Mouse (Mus musculus) lung, adult 2 months (tissue): ENCODE results near the gene Gm13290. TPM values are rescaled to one million over a fixed set of nuclear protein-coding genes. Genes with fewer than 3 reads are reported as not detected.
A peak's percentile ranks its signal among the peaks of the same experiment; 100 is the strongest.
"Not testable (repeated sequence)": the region's sequence is repeated elsewhere in the genome, so short reads cannot be mapped to it uniquely, and the experiment has no call there.

Experiments
- DNase-seq: peaks from one replicate; pipeline ENCODE4 v3.0.0; 2022
- H3K4me1 ChIP-seq: fragments of 200-500 bp; 2 replicates; pipeline ENCODE4 v1.6.1; 2011; ENCODE audit warnings: low read length; ENCODE audit not compliant: control insufficient read depth, insufficient read depth
- H3K4me3 ChIP-seq: fragments of 200-500 bp; replicated peaks from 2 replicates; pipeline ENCODE3; 2011; ENCODE audit warnings: low read depth, mild to moderate bottlenecking, control low read depth, low read length; ENCODE audit errors: extremely low read depth
- CTCF ChIP-seq: fragments of 200-500 bp; IDR thresholded peaks from 2 replicates; pipeline ENCODE4 v1.5.1; 2011; ENCODE audit warnings: mild to moderate bottlenecking, low read length, control low read depth; ENCODE audit not compliant: insufficient read depth
- POLR2A ChIP-seq: fragments of 200-500 bp; IDR thresholded peaks from 2 replicates; pipeline ENCODE4 v1.6.1; 2011; ENCODE audit warnings: low read depth, mild to moderate bottlenecking, control low read depth, low read length, borderline replicate concordance; ENCODE audit errors: extremely low read depth
- WGBS: fragments of 180-500 bp; shearing (Covaris S2); methylation state at CpG from one replicate; pipeline ENCODE4 v1.1.7; 2018; 5-methylcytosine and 5-hydroxymethylcytosine counted together
- polyA plus RNA-seq: library from polyadenylated mRNA; depleted of rRNA; stranded (reverse); fragments of >200 nt; gene quantifications from 2 replicates; pipeline ENCODE4 v1.2.3, GENCODE M21; 2012

Gene Gm13290
- polyA plus RNA-seq, 1 experiment = not detected

- WGBS = 8% methylated on average over 28 of the region's 31 CpGs
- H3K4me3 ChIP-seq = peak overlapping the region; percentile 89
- peak; percentile 47 for DNase-seq
- not testable (repeated sequence) for H3K4me1 ChIP-seq
- TF ChIP-seq POLR2A = peak; percentile 46; the same call in 1 of the 2 replicates
Measured at GRCm38 (mm10) chr4:88756581-88757513, 16.8 kb upstream of the Gm13290 start.

GRCm38 (mm10) chr4:88757628-88758031 is 16.0 kb upstream of the Gm13290 start:
- H3K4me1 ChIP-seq = not testable (repeated sequence)
- H3K4me3 ChIP-seq = peak overlapping the region; percentile 89
- TF ChIP-seq CTCF (peak; percentile 61), POLR2A (peak; percentile 52; the same call in 1 of the 2 replicates)
- WGBS = under 1% methylated on average over 20 of the region's 21 CpGs
- DNase-seq = peak; percentile 89

GRCm38 (mm10) chr4:88758751-88759150 is 14.9 kb upstream of the Gm13290 start:
- 85% methylated on average over 9 of the region's 9 CpGs for WGBS
- H3K4me1 ChIP-seq, DNase-seq, H3K4me3 ChIP-seq: not testable (repeated sequence)

GRCm38 (mm10) chr4:88759610-88760268 is 13.9 kb upstream of the Gm13290 start, which contains the start of gene Gm13283:
Gm13283 (plus strand) TSS chr4:88760119.
- not testable (repeated sequence) for DNase-seq, H3K4me3 ChIP-seq, H3K4me1 ChIP-seq
- WGBS = 12% methylated on average over 11 of the region's 14 CpGs

GRCm38 (mm10) chr4:88760431-88760830 is 13.2 kb upstream of the Gm13290 start:
- not testable (repeated sequence) for H3K4me1 ChIP-seq, H3K4me3 ChIP-seq
- WGBS = under 1% methylated on average over 24 of the region's 28 CpGs
- peak; percentile 68 for DNase-seq
- TF ChIP-seq CTCF = 0 out of 2 replicates have a peak, but pooled peaks have one; percentile 8
- TF ChIP-seq POLR2A = peak; percentile 68; the same call in 1 of the 2 replicates

GRCm38 (mm10) chr4:88761776-88762175 is 11.9 kb upstream of the Gm13290 start:
- 66% methylated on average over 6 of the region's 8 CpGs for WGBS
- peak; percentile 57 for DNase-seq

GRCm38 (mm10) chr4:88762341-88762740 is 11.3 kb upstream of the Gm13290 start:
- WGBS = 50% methylated on average over 9 of the region's 9 CpGs
- not testable (repeated sequence) for H3K4me1 ChIP-seq, H3K4me3 ChIP-seq, DNase-seq

More at GRCm38 (mm10) chr4:88761776-88762175, 11.9 kb upstream of the Gm13290 start:
- not testable (repeated sequence) for H3K4me1 ChIP-seq, H3K4me3 ChIP-seq

GRCm38 (mm10) chr4:88763384-88764018 is 10.1 kb upstream of the Gm13290 start:
- TF ChIP-seq POLR2A (peak; percentile 45; the same call in 1 of the 2 replicates), CTCF (0 out of 2 replicates have a peak, but pooled peaks have one; percentile 11)
- H3K4me1 ChIP-seq, H3K4me3 ChIP-seq, DNase-seq: not testable (repeated sequence)
- WGBS = 3% methylated on average over 38 of the region's 42 CpGs

- not testable (repeated sequence) for H3K4me1 ChIP-seq, H3K4me3 ChIP-seq, DNase-seq
- WGBS = no CpG with 5 or more reads among the region's 29 CpGs
Measured at GRCm38 (mm10) chr4:88776622-88777021, 3.0 kb downstream of the Gm13290 start, which contains the start of gene Gm13289. Gm13289 (plus strand) TSS chr4:88776922.

GRCm38 (mm10) chr4:88779550-88779949 is 5.9 kb downstream of the Gm13290 start, which contains the start of gene Gm13272:
Gm13272 (plus strand) TSS chr4:88779850.
- H3K4me3 ChIP-seq, H3K4me1 ChIP-seq, DNase-seq: not testable (repeated sequence)
- WGBS = no CpG with 5 or more reads among the region's 29 CpGs

- H3K4me1 ChIP-seq, H3K4me3 ChIP-seq, DNase-seq: not testable (repeated sequence)
- WGBS = 49% methylated on average over 16 of the region's 18 CpGs
Measured at GRCm38 (mm10) chr4:88780320-88780719, 6.7 kb downstream of the Gm13290 start.

GRCm38 (mm10) chr4:88781831-88782230 is 8.2 kb downstream of the Gm13290 start, which contains the start of gene Ifnz:
Ifnz (plus strand) TSS chr4:88782131.
- DNase-seq, H3K4me3 ChIP-seq, H3K4me1 ChIP-seq: not testable (repeated sequence)
- 10% methylated on average over 4 of the region's 7 CpGs for WGBS

- not testable (repeated sequence) for H3K4me3 ChIP-seq, H3K4me1 ChIP-seq, DNase-seq
- WGBS = 2% methylated on average over 19 of the region's 31 CpGs
Measured at GRCm38 (mm10) chr4:88782335-88782734, 8.7 kb downstream of the Gm13290 start.

GRCm38 (mm10) chr4:88785409-88785808 is 11.8 kb downstream of the Gm13290 start, which contains the start of gene Gm13276:
Gm13276 (plus strand) TSS chr4:88785709.
- WGBS = no CpG with 5 or more reads among the region's 27 CpGs
- not testable (repeated sequence) for H3K4me1 ChIP-seq, DNase-seq, H3K4me3 ChIP-seq
